Mouse (Mus musculus): Measurements from ENCODE around the gene Hspa12b. TPM values are rescaled to one million over a fixed set of nuclear protein-coding genes. Genes with fewer than 3 reads are reported as not detected.
A peak's percentile ranks its signal among the peaks of the same experiment; 100 is the strongest.

Hspa12b gene
- polyA plus RNA-seq, 1 experiment from 2014 or later, result 6.0 TPM

GRCm38 (mm10) chr2:131142592-131142991 is 15.5 kb downstream of the Hspa12b start:
- 27% methylated on average over 18 of the region's 18 CpGs for WGBS
- no peak overlapping the region; the same call in 1 of the 2 replicates for H3K4me2 ChIP-seq
- no peaks in the 10 kb centered on the region for H3K9me3 ChIP-seq (replicated peaks)
- H3K36me3 ChIP-seq, result peaks cover 38% of the 10 kb centered on the region
- no peaks in the 10 kb centered on the region for H3K27me3 ChIP-seq (replicated peaks)
- H3K9ac ChIP-seq (replicated peaks), result no peak overlapping the region
- ATAC-seq (ENCODE audit: low FRiP score), result peak; percentile 14; the same call in 1 of the 2 replicates
- no peak overlapping the region for H3K4me3 ChIP-seq (replicated peaks)
- no peak overlapping the region for H3K27ac ChIP-seq (replicated peaks)
- H3K4me1 ChIP-seq, result no peaks in the 10 kb centered on the region; the same call in 1 of the 2 replicates

DNA sequence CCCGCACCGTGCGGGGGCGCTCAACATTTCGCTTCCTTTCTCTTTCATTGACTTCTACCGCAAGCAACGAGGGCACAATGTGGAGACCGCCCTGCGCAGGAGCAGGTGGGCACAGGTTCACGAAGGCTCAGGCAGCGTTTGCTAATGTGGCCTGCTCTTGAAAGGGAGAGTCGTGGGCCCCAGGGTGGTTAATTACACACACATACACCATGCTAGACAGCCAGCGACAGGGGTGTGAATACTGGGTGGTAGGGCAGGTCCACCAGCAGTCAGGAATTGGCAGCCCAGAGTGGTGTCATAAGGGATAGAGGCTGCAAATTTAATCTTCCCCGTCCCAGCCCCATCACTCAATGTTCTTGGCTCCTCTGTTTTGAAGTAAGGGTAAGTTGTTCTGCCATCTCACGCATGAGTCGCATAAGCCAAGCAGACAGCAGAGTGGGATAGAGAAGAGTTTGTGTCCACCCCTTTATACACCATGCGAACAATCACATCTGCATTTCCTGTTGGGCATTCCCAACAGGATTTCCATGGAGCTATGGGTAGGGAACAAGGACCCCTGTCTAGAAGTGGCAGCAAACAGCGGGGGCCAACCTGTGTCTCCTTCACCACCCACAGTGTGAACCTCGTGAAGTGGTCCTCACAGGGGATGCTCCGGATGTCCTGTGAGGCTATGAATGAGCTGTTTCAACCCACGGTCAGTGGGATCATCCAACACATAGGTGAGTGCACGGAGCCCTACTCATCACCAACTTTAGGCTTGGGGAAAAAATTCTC is 16.1 kb downstream of the Hspa12b start:
- no peak for ATAC-seq (ENCODE audit: low FRiP score)
- H3K27me3 ChIP-seq (replicated peaks), result no peaks in the 10 kb centered on the region
- H3K4me1 ChIP-seq, result no peaks in the 10 kb centered on the region; the same call in 1 of the 2 replicates
- no peak overlapping the region for H3K9ac ChIP-seq (replicated peaks)
- no peak overlapping the region for H3K4me3 ChIP-seq (replicated peaks)
- H3K9me3 ChIP-seq (replicated peaks), result no peaks in the 10 kb centered on the region
- H3K4me2 ChIP-seq, result no peak overlapping the region; the same call in 1 of the 2 replicates
- H3K36me3 ChIP-seq, result peaks cover 44% of the 10 kb centered on the region
- H3K27ac ChIP-seq (replicated peaks), result no peak overlapping the region
- 66% methylated on average over 22 of the region's 22 CpGs for WGBS

- Histone ChIP-seq H3K4me3 (replicated peaks) (no peak overlapping the region), H3K36me3 (peaks cover 60% of the 10 kb centered on the region), H3K9me3 (replicated peaks) (no peaks in the 10 kb centered on the region), H3K4me1 (no peaks in the 10 kb centered on the region; the same call in 1 of the 2 replicates), H3K27me3 (replicated peaks) (no peaks in the 10 kb centered on the region), H3K9ac (replicated peaks) (no peak overlapping the region), H3K27ac (replicated peaks) (no peak overlapping the region), H3K4me2 (no peak overlapping the region)
- WGBS, result 68% methylated on average over 13 of the region's 13 CpGs
- no peak for ATAC-seq (ENCODE audit: low FRiP score)
Observed at GRCm38 (mm10) chr2:131145121-131145520, 18.0 kb downstream of the Hspa12b start.

DNA sequence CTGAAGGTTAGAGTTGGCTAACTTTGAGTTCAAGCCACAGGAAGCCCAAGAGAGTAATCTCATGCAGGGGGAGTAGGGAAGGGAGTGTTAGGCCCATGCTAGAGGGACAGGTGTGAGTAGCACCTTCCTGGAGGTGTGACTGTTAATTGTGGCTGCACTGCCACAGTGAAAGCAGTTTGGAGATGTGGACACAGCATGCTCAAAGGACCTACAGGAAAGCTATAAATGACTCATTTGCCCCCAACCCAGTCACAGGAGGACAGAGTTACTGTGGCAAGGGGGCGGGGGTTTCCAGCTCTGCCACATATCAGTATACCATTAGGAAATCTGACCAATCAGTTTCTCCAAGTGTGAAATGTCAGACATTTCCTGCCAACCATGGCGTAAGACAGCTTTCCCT is 18.5 kb downstream of the Hspa12b start:
- no peaks in the 10 kb centered on the region; the same call in 1 of the 2 replicates for H3K4me1 ChIP-seq
- no peak overlapping the region for H3K4me3 ChIP-seq (replicated peaks)
- peaks cover 60% of the 10 kb centered on the region for H3K36me3 ChIP-seq
- ATAC-seq (ENCODE audit: low FRiP score), result no peak
- no peak overlapping the region for H3K4me2 ChIP-seq
- H3K27me3 ChIP-seq (replicated peaks), result no peaks in the 10 kb centered on the region
- 94% methylated on average over 2 of the region's 2 CpGs for WGBS
- H3K9me3 ChIP-seq (replicated peaks), result no peaks in the 10 kb centered on the region
- no peak overlapping the region for H3K27ac ChIP-seq (replicated peaks)
- H3K9ac ChIP-seq (replicated peaks), result no peak overlapping the region

GRCm38 (mm10) chr2:131146193-131147042 is 19.3 kb downstream of the Hspa12b start:
- no peaks in the 10 kb centered on the region for H3K27me3 ChIP-seq (replicated peaks)
- ATAC-seq (ENCODE audit: low FRiP score), result no peak; the same call in 1 of the 2 replicates
- H3K9me3 ChIP-seq (replicated peaks), result no peaks in the 10 kb centered on the region
- no peak overlapping the region for H3K27ac ChIP-seq (replicated peaks)
- no peak overlapping the region for H3K4me3 ChIP-seq (replicated peaks)
- 90% methylated on average over 21 of the region's 21 CpGs for WGBS
- H3K4me2 ChIP-seq, result no peak overlapping the region
- H3K9ac ChIP-seq (replicated peaks), result no peak overlapping the region
- no peaks in the 10 kb centered on the region; the same call in 1 of the 2 replicates for H3K4me1 ChIP-seq
- peaks cover 68% of the 10 kb centered on the region for H3K36me3 ChIP-seq

DNA sequence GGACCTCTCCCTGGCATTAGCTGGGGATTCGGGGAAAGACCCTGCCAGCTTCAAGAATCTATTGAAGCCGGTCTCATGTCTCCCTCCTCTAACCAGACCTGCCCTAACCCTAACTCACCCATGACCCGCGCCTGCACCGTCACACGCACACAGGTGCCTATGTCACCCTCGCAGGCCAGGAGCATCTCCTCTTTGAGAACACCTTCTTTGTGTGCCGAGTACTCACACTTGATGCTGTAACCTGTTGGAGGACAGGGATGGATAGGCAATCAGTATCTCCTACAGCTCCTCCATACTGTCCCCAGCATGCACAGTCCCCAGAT is 19.9 kb downstream of the Hspa12b start:
- Histone ChIP-seq H3K27ac (replicated peaks) (no peak overlapping the region), H3K9ac (replicated peaks) (no peak overlapping the region), H3K9me3 (replicated peaks) (no peaks in the 10 kb centered on the region), H3K27me3 (replicated peaks) (no peaks in the 10 kb centered on the region), H3K4me1 (no peaks in the 10 kb centered on the region; the same call in 1 of the 2 replicates), H3K4me2 (no peak overlapping the region), H3K36me3 (peaks cover 68% of the 10 kb centered on the region), H3K4me3 (replicated peaks) (no peak overlapping the region)
- WGBS, result 96% methylated on average over 8 of the region's 8 CpGs
- no peak for ATAC-seq (ENCODE audit: low FRiP score)

DNA sequence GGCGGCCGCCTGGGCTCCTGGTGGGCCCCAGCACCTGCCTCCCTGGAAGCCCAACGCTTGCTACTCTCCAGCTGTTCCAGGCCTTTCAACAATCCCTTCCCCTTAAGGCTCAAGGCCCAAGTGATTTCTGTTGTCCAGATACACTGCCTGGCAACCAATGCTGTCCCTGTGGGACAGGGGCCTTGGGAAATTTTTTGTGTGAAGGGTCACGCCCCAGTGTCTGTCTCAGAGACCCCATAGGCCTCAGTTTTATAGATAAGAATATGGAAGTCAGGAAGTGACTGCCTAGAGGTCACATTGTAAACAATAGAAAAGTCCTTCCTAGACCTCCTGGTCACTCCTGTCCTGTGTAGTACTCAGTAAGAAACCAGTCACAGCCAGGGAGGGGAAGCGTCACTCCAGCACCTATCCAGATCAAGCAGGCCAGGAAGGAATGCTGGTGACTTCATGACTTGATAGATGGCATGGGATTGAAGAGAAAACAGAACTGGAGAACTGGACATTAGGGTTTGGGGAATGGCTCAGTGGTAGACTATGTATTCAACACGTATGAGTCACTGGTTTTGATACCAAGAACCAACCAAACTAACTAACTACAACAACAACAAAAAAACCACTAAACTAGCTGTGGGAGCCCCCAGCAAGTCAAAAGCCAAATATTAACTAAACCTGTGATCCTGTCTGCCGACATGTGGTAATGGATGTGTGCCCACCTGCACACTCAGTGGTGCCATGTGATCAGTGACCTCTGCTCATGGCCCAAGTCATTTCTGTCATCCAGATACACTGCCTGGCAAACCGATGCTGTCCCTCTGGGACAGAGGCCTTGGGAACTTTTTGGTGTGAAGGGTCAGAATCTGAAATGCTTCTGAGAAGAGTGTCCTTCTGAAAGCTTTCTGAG is 21.5 kb downstream of the Hspa12b start:
- no peak overlapping the region for H3K27ac ChIP-seq (replicated peaks)
- no peak overlapping the region for H3K9ac ChIP-seq (replicated peaks)
- ATAC-seq (ENCODE audit: low FRiP score), result no peak
- H3K36me3 ChIP-seq, result peaks cover 75% of the 10 kb centered on the region
- H3K4me1 ChIP-seq, result no peaks in the 10 kb centered on the region
- no peaks in the 10 kb centered on the region for H3K9me3 ChIP-seq (replicated peaks)
- H3K4me3 ChIP-seq (replicated peaks), result no peak overlapping the region
- no peaks in the 10 kb centered on the region for H3K27me3 ChIP-seq (replicated peaks)
- WGBS, result 93% methylated on average over 8 of the region's 8 CpGs
- H3K4me2 ChIP-seq, result no peak overlapping the region

DNA sequence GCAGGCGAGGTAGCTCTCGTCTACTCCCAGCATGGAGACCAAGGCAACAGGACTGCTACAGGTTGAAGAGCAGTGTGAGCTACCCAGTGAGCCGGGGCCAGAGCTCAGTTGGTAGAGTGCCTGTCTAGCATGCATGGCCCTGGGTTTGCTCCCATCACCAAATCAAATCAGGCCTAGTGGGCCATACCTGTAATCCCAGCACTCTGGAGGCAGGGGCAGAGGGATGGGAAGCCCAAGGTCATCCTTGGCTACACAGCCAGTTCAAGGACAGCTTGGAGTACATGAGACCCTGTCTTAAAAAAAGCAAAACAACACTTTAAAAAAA is 22.1 kb downstream of the Hspa12b start:
- WGBS, result 93% methylated on average over 3 of the region's 3 CpGs
- no peaks in the 10 kb centered on the region for H3K27me3 ChIP-seq (replicated peaks)
- no peaks in the 10 kb centered on the region for H3K9me3 ChIP-seq (replicated peaks)
- no peak overlapping the region for H3K4me2 ChIP-seq
- no peaks in the 10 kb centered on the region for H3K4me1 ChIP-seq
- peaks cover 71% of the 10 kb centered on the region for H3K36me3 ChIP-seq
- no peak for ATAC-seq (ENCODE audit: low FRiP score)
- no peak overlapping the region for H3K27ac ChIP-seq (replicated peaks)
- H3K9ac ChIP-seq (replicated peaks), result no peak overlapping the region
- H3K4me3 ChIP-seq (replicated peaks), result no peak overlapping the region

- no peak for ATAC-seq (ENCODE audit: low FRiP score)
- Histone ChIP-seq H3K4me1 (peaks cover 11% of the 10 kb centered on the region), H3K9ac (replicated peaks) (no peak overlapping the region), H3K27me3 (replicated peaks) (no peaks in the 10 kb centered on the region), H3K9me3 (replicated peaks) (no peaks in the 10 kb centered on the region), H3K4me2 (no peak overlapping the region), H3K27ac (replicated peaks) (no peak overlapping the region), H3K36me3 (peaks cover 42% of the 10 kb centered on the region), H3K4me3 (replicated peaks) (no peak overlapping the region)
- WGBS, result 93% methylated on average over 7 of the region's 7 CpGs
Observed at GRCm38 (mm10) chr2:131152166-131152730, 25.2 kb downstream of the Hspa12b start.

- H3K9me3 ChIP-seq (replicated peaks), result no peaks in the 10 kb centered on the region
- no peak overlapping the region for H3K4me3 ChIP-seq (replicated peaks)
- H3K27me3 ChIP-seq (replicated peaks), result no peaks in the 10 kb centered on the region
- no peak overlapping the region for H3K9ac ChIP-seq (replicated peaks)
- H3K36me3 ChIP-seq, result peaks cover 24% of the 10 kb centered on the region
- H3K4me2 ChIP-seq, result no peak overlapping the region
- 89% methylated on average over 4 of the region's 4 CpGs for WGBS
- H3K27ac ChIP-seq (replicated peaks), result no peak overlapping the region
- peaks cover 28% of the 10 kb centered on the region for H3K4me1 ChIP-seq
- no peak for ATAC-seq (ENCODE audit: low FRiP score)
Observed at GRCm38 (mm10) chr2:131154036-131154435, 27.0 kb downstream of the Hspa12b start.

DNA sequence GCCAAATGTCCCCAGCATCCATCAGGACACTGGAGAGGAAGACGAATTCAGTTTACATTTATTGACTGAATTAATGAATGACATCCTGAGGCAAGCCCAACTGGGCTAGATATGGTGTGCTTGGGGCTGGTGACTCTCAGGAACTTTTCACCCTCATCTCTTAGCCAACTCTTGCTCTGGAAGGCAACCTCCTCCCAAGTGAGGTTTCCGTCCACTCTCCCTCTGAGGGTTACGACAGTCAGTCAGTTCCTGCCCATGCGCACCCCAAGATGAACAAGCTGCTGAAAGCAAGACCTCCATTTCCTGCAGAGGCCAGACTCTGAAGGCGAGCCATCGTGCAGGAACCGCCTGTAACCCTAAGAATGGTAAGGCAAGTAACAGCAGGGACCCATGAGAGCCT is 29.9 kb downstream of the Hspa12b start:
- Histone ChIP-seq H3K27ac (replicated peaks) (no peak overlapping the region), H3K4me3 (replicated peaks) (no peak overlapping the region), H3K36me3 (peaks cover 9% of the 10 kb centered on the region), H3K4me2 (no peak overlapping the region), H3K27me3 (replicated peaks) (no peaks in the 10 kb centered on the region), H3K9me3 (replicated peaks) (no peaks in the 10 kb centered on the region), H3K9ac (replicated peaks) (no peak overlapping the region), H3K4me1 (peaks cover 41% of the 10 kb centered on the region)
- 90% methylated on average over 7 of the region's 7 CpGs for WGBS
- ATAC-seq (ENCODE audit: low FRiP score), result no peak
